Mouse (Mus musculus): ENCODE measurements at regions not wholly inside any gene's neighbourhood (a gene's known extent, or its start where the extent isn't known, plus 50 kb on each side); places are given as distances from the start of the nearest gene placed in this dataset.
A peak's percentile ranks its signal among the peaks of the same experiment; 100 is the strongest.
"Not testable (repeated sequence)": the region's sequence is repeated elsewhere in the genome, so short reads cannot be mapped to it uniquely, and the experiment has no call there.

DNA sequence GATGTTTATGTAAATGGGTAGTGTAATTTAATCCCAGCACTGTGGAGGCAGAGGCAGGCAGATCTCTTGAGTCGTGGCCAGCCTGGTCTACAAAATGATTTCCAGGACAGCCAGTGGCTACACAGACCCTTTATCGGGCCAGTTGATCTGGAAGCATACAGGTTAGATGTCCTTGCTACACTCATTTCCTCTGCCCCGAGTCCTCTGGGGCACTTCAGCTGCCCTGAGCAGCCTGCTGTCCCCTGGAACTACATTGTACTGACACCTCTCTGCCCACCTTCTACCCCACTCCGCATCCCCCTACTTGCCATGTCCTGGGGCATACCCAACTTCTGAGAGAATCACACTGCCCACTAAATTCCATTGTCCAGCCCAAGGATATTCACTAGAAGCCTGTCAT lies 60.6 kb upstream of the Helt start:
- Histone ChIP-seq H3K27ac (no peak overlapping the region), H3K9ac (replicated peaks) (no peak overlapping the region), H3K4me2 (replicated peaks) (no peak overlapping the region), H3K4me1 (replicated peaks) (no peaks in the 10 kb centered on the region), H3K4me3 (replicated peaks) (no peak overlapping the region), H3K9me3 (0 out of 2 replicates have a peak, but pooled peaks cover 5% of the 10 kb centered on the region), H3K27me3 (no peaks in the 10 kb centered on the region), H3K36me3 (no peaks in the 10 kb centered on the region)
- ATAC-seq, result no peak
- 96% methylated on average over 4 of the region's 4 CpGs for WGBS

DNA sequence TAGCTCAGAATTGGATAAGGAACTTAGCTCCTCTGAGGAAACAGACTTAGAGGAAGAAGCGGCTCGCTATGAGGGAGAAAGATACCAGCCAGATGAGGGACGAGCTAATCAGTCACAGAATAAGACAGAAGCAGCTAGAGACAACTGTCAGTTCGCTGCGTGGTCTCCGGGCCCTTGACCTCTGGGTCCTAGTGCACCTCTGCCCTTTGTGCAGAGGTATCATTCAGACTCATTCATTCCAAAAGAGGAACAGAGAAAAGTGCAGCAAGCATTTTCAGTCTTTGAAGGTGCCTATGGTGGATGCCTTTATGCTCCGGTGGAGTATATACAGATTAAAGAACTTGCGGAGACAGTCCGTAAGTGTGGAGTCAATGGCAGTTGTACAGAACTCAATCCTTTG lies 63.5 kb upstream of the Helt start:
- not testable (repeated sequence) for H3K4me3 ChIP-seq (replicated peaks); H3K9me3 ChIP-seq; H3K9ac ChIP-seq (replicated peaks); H3K27me3 ChIP-seq; H3K27ac ChIP-seq; ATAC-seq; H3K4me1 ChIP-seq (replicated peaks); H3K36me3 ChIP-seq; H3K4me2 ChIP-seq (replicated peaks)
- WGBS, result 85% methylated on average over 9 of the region's 9 CpGs

DNA sequence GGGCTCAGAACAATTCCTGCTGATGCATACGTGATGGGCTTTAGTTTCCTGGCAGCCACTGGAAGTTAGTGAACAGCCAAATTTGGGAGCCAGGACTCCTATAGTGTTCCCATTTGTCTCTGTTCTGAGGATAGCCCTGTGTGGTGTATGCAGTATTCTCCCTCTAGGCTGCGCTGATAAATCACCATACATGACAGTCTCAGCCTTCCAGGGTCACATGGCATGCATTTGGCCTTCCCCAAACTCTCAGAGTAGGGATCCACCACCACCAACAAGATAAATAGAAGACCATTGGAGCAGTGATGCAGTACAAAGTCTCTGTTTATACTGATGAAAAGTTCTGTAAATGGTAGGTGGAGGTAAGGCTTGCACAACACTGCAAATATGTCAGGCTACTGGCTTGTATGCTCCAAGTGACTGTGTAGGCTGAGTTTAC lies 68.4 kb upstream of the Helt start:
- H3K36me3 ChIP-seq, result no peaks in the 10 kb centered on the region
- 85% methylated on average over 2 of the region's 2 CpGs for WGBS
- ATAC-seq, result no peak
- no peaks in the 10 kb centered on the region for H3K4me1 ChIP-seq (replicated peaks)
- H3K9me3 ChIP-seq, result no peaks in the 10 kb centered on the region
- H3K9ac ChIP-seq (replicated peaks), result no peak overlapping the region
- H3K27me3 ChIP-seq, result no peaks in the 10 kb centered on the region
- H3K4me3 ChIP-seq (replicated peaks), result no peak overlapping the region
- H3K27ac ChIP-seq, result no peak overlapping the region
- H3K4me2 ChIP-seq (replicated peaks), result no peak overlapping the region

DNA sequence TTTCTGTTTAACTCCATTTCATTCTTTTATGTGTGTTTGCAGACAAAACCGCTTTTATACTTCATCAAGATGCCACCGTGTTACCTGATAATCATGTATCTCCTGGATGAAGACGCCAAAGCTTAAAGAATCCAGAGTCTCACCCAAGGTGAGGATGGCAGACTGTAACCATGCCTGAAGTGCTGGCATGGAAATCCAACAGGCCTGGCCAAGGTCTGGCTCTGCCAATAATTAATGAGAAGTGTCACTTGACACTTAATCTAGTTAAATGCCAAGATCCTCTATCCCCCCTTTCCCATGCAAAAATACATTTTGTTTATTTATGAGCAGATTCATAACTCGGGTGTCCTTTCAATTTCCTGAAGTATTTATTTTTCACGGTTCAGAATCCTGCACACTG lies 71.2 kb upstream of the Helt start:
- no peaks in the 10 kb centered on the region for H3K27me3 ChIP-seq
- WGBS, result 85% methylated on average over 5 of the region's 5 CpGs
- H3K4me3 ChIP-seq (replicated peaks), result no peak overlapping the region
- H3K36me3 ChIP-seq, result no peaks in the 10 kb centered on the region
- no peak overlapping the region for H3K9ac ChIP-seq (replicated peaks)
- no peak for ATAC-seq
- H3K27ac ChIP-seq, result no peak overlapping the region
- H3K9me3 ChIP-seq, result no peaks in the 10 kb centered on the region
- no peaks in the 10 kb centered on the region for H3K4me1 ChIP-seq (replicated peaks)
- no peak overlapping the region for H3K4me2 ChIP-seq (replicated peaks)

DNA sequence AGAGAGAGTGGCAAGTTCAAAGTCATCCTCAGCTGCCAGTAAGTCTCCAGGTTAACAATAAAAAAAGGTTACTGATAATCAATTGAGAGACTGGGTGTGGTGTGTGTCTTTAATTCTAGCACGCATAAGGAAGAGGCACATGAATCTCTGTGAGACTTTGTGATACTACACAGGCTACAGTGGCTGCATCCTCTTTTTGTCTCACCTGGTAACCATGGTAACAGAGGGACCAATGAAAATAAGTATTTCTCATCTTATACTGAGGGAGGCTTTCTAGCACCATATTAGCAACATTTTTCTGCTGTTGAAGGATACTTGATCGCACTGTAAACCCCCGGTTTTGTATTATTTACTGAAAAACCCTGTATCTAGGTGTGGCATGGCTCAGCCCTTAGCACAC lies 72.7 kb upstream of the Helt start:
- no peak overlapping the region for H3K27ac ChIP-seq
- H3K4me2 ChIP-seq (replicated peaks), result no peak overlapping the region
- no peak overlapping the region for H3K9ac ChIP-seq (replicated peaks)
- H3K4me3 ChIP-seq (replicated peaks), result no peak overlapping the region
- no peaks in the 10 kb centered on the region for H3K27me3 ChIP-seq
- ATAC-seq, result no peak
- 93% methylated on average over 3 of the region's 3 CpGs for whole genome bisulfite sequencing
- no peaks in the 10 kb centered on the region for H3K4me1 ChIP-seq (replicated peaks)
- H3K9me3 ChIP-seq, result no peaks in the 10 kb centered on the region
- no peaks in the 10 kb centered on the region for H3K36me3 ChIP-seq

DNA sequence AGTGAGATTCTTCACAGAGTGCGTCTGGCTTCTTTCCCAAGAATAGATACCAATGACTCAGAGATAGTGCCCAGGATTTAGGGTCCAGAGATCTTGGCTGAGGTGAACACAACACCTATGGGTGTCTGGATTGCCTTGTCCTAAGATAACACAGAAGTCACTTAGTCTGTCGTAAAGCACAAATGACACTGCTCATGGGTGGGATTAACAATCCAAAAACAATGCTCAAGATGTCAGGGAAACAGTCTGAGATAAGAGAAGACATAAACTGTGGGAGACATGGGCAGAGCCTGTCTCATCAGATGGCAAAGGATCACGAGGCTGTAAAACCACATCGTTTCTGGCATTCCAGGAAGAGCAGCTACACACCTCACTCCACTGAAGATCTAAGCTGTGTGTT lies 79.6 kb upstream of the Helt start:
- ATAC-seq, result no peak

DNA sequence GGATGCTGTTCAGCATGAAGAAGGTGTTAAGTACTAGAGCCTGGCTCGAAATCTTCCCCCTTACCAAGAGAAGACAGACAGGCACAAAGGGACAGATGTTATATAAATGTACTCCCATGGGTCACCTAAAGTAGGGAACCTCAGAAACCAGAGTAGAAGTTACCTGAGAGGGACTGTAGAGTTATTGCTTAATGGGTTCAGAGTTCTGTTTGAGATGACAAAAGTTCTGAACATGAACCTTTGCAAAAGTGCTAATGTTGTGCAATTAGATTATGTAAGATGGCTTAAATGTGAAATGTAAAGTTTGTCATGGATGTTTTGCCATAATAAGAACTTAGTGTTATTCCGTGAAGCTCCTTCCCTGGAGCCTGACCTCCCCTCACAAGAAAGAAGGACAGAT lies 81.5 kb upstream of the Helt start:
- Histone ChIP-seq H3K4me1 (replicated peaks) (no peaks in the 10 kb centered on the region), H3K4me2 (replicated peaks) (no peak overlapping the region), H3K36me3 (no peaks in the 10 kb centered on the region), H3K9ac (replicated peaks) (no peak overlapping the region), H3K27me3 (no peaks in the 10 kb centered on the region), H3K4me3 (replicated peaks) (no peak overlapping the region), H3K27ac (no peak overlapping the region), H3K9me3 (no peaks in the 10 kb centered on the region)
- ATAC-seq, result no peak
- WGBS, result 85% methylated on average over 2 of the region's 2 CpGs

More for the DNA sequence above, 79.6 kb upstream of the Helt start:
- H3K4me2 ChIP-seq (replicated peaks), result no peak overlapping the region
- no peaks in the 10 kb centered on the region for H3K27me3 ChIP-seq
- no peaks in the 10 kb centered on the region for H3K4me1 ChIP-seq (replicated peaks)
- H3K27ac ChIP-seq, result no peak overlapping the region
- H3K36me3 ChIP-seq, result no peaks in the 10 kb centered on the region
- H3K9me3 ChIP-seq, result no peaks in the 10 kb centered on the region
- WGBS, result 81% methylated on average over 4 of the region's 4 CpGs
- no peak overlapping the region for H3K4me3 ChIP-seq (replicated peaks)
- H3K9ac ChIP-seq (replicated peaks), result no peak overlapping the region

DNA sequence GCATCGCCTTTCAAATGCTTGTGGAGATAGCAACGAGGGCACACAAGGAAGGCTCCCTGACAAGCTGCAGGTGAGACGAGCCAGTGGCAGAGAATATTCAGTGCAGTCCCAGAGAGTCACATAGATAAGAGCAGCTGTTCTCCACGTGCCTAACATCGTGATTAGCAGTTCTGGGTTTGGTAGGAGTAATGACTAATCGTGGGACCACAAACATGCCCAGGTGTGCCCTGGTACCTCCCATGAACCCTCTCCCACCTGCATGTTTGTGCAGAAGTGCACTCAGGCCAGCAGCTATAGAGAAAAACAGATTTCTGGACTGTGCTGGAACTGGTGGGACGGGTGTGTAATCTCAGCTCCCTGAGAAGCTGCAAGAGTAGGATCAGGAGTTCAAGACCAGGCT lies 85.9 kb upstream of the Acsl1 start:
- Histone ChIP-seq H3K4me3 (replicated peaks) (no peak overlapping the region), H3K9me3 (no peaks in the 10 kb centered on the region), H3K4me1 (replicated peaks) (no peaks in the 10 kb centered on the region), H3K9ac (replicated peaks) (no peak overlapping the region), H3K27ac (no peak overlapping the region), H3K27me3 (no peaks in the 10 kb centered on the region), H3K36me3 (no peaks in the 10 kb centered on the region), H3K4me2 (replicated peaks) (no peak overlapping the region)
- ATAC-seq, result no peak
- WGBS, result 89% methylated on average over 7 of the region's 7 CpGs

DNA sequence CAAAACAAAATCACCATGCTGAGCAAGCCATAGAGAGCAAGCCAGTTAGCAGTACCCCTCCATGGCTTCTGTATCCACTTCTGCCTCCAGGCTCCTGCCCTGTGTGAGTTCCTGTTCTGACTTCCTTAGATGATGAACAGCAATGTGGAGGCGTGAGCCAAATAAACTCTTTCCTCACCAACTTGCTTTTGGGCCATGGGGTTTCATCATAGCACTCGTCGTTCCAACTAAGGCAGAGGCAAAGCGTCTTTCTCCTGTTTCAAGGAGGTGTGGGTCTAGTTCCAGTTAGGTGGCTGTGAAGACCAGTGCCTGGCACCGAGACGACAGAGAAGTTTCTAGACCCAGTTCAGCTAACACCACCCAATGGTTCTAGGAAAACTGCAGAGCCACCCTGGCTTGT lies 85.0 kb upstream of the Acsl1 start:
- no peak overlapping the region for H3K4me2 ChIP-seq (replicated peaks)
- 95% methylated on average over 6 of the region's 6 CpGs for WGBS
- H3K27ac ChIP-seq, result no peak overlapping the region
- H3K27me3 ChIP-seq, result no peaks in the 10 kb centered on the region
- H3K36me3 ChIP-seq, result no peaks in the 10 kb centered on the region
- no peak overlapping the region for H3K4me3 ChIP-seq (replicated peaks)
- no peak overlapping the region for H3K9ac ChIP-seq (replicated peaks)
- no peaks in the 10 kb centered on the region for H3K9me3 ChIP-seq
- no peak for ATAC-seq
- no peaks in the 10 kb centered on the region for H3K4me1 ChIP-seq (replicated peaks)

DNA sequence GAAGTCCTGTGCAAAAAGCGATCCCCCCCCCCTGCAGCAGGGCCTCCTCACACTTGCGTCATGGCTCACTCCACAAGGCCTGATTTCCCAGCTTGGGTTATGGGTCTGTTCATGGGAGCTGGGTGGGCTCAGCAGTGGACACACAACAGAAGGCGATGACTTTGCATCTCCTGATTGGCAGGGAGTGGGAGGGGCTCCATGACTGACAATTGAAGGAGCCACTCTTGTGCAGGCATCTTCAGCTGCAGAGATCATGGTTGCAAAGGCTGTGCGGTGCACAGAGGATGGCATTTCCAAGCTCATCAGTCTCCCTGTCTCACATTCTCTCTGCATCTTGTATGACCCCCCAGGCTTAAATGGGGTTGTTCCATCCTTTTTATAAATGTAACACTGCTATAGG lies 84.3 kb upstream of the Acsl1 start:
- no peaks in the 10 kb centered on the region for H3K27me3 ChIP-seq

DNA sequence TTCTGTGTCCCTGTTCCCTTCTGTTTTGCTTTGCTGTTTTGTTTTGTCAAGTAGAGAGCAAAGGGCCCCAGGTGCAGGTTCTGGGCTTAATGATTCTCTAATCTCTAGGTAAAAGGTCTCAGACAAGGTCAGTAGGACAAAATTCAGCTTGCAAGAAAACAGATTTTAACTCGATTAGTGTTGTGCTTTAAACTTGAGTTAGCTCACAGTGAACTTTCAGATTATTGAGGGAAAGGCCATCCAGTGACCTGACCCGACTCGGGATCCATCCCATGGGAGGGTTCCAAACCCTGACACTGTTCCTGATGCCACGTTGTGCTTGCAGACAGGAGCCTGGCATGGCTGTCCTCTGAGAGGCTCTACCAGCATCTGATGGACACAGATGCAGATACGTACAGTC lies 83.8 kb upstream of the Acsl1 start:
- Histone ChIP-seq H3K9ac (replicated peaks) (no peak overlapping the region), H3K27ac (no peak overlapping the region), H3K4me1 (replicated peaks) (no peaks in the 10 kb centered on the region), H3K36me3 (no peaks in the 10 kb centered on the region), H3K4me2 (replicated peaks) (no peak overlapping the region), H3K4me3 (replicated peaks) (no peak overlapping the region), H3K9me3 (no peaks in the 10 kb centered on the region), H3K27me3 (no peaks in the 10 kb centered on the region)
- no peak for ATAC-seq
- 89% methylated on average over 5 of the region's 5 CpGs for WGBS

More for the DNA sequence above, 84.3 kb upstream of the Acsl1 start:
- WGBS, result 80% methylated on average over 4 of the region's 4 CpGs
- Histone ChIP-seq H3K9ac (replicated peaks) (no peak overlapping the region), H3K4me2 (replicated peaks) (no peak overlapping the region), H3K4me1 (replicated peaks) (no peaks in the 10 kb centered on the region), H3K36me3 (no peaks in the 10 kb centered on the region), H3K9me3 (no peaks in the 10 kb centered on the region), H3K4me3 (replicated peaks) (no peak overlapping the region), H3K27ac (no peak overlapping the region)
- peak; percentile 72 for ATAC-seq

DNA sequence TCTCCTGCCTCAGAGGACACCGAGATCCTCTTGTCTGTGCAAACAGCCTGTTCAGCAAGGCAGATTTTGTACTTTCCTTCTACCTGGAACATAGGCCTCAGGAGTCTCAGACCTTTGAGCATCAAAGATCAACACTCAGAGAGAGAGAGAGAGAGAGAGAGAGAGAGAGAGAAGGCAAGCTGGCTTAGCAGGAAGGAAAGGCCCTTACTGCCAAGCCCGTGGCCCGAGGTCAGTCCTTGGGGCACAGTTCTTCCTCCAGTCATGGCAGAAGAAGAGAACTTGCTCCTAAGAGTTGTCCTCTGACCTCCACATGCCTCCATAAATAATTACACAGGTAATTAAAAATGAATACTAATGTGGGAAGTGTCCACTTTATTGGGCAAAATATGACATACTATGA lies 82.4 kb upstream of the Acsl1 start:
- no peak for ATAC-seq
- Histone ChIP-seq H3K36me3 (no peaks in the 10 kb centered on the region), H3K9me3 (no peaks in the 10 kb centered on the region), H3K27ac (no peak overlapping the region), H3K9ac (replicated peaks) (no peak overlapping the region), H3K4me1 (replicated peaks) (no peaks in the 10 kb centered on the region), H3K4me3 (replicated peaks) (no peak overlapping the region), H3K27me3 (no peaks in the 10 kb centered on the region), H3K4me2 (replicated peaks) (no peak overlapping the region)
- 88% methylated on average over 3 of the region's 3 CpGs for WGBS

DNA sequence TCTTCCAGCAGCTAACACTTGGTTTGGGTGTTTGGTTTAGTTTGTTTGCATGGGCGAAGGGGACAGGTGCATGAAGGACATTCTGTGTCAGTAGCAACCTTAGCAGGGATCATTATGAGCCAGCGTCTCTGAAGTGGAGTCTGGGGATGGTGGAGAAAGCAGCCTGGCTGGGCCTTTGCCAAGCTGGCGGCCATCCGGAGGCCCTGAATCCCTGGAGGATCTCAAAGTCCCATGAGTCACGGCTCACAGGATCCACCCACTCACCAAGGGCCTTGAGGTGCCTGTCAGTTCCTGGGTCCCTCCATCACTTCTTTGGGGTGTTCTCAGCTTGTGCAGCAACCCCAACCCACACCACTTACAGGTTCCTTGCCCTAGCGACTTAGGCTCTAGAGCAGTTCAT lies 80.4 kb upstream of the Acsl1 start:
- H3K9ac ChIP-seq (replicated peaks), result no peak overlapping the region
- no peaks in the 10 kb centered on the region for H3K9me3 ChIP-seq
- no peaks in the 10 kb centered on the region for H3K36me3 ChIP-seq
- 84% methylated on average over 6 of the region's 6 CpGs for WGBS
- no peak overlapping the region for H3K27ac ChIP-seq
- H3K4me1 ChIP-seq (replicated peaks), result no peaks in the 10 kb centered on the region
- H3K4me2 ChIP-seq (replicated peaks), result no peak overlapping the region
- no peaks in the 10 kb centered on the region for H3K27me3 ChIP-seq
- H3K4me3 ChIP-seq (replicated peaks), result no peak overlapping the region
- no peak for ATAC-seq
